Mouse (Mus musculus) Muller cell, postnatal 12 days (primary cell): ENCODE results near the gene Plagl1.
A peak's percentile ranks its signal among the peaks of the same experiment; 100 is the strongest.
"Not testable (repeated sequence)": the region's sequence is repeated elsewhere in the genome, so short reads cannot be mapped to it uniquely, and the experiment has no call there.

Experiments used
- DNase-seq: peaks from one replicate; pipeline ENCODE4 v3.0.0-alpha.2; 2015; ENCODE audit errors: inconsistent ontology term

Plagl1 gene

GRCm38 (mm10) chr10:13060021-13060668 lies at the start of gene Plagl1:
Gene Plagl1, plus strand, starts transcription at chr10:13060504.
- no peak for DNase-seq

- no peak for DNase-seq
Observed at GRCm38 (mm10) chr10:13014026-13014425, 46.3 kb upstream of the Plagl1 start.

- peak; percentile 65 for DNase-seq
Observed at GRCm38 (mm10) chr10:13016573-13016972, 43.7 kb upstream of the Plagl1 start.

GRCm38 (mm10) chr10:13018510-13018909 lies 41.8 kb upstream of the Plagl1 start:
- DNase-seq, result peak; percentile 17

- no peak for DNase-seq
Observed at GRCm38 (mm10) chr10:13019026-13019425, 41.3 kb upstream of the Plagl1 start.

- no peak for DNase-seq
Observed at GRCm38 (mm10) chr10:13022103-13022502, 38.2 kb upstream of the Plagl1 start.

- DNase-seq, result not testable (repeated sequence)
Observed at GRCm38 (mm10) chr10:13023985-13024384, 36.3 kb upstream of the Plagl1 start.

- DNase-seq, result no peak
Observed at GRCm38 (mm10) chr10:13027702-13028101, 32.6 kb upstream of the Plagl1 start.

- no peak for DNase-seq
Observed at GRCm38 (mm10) chr10:13028215-13028614, 32.1 kb upstream of the Plagl1 start.

GRCm38 (mm10) chr10:13029416-13029815 lies 30.9 kb upstream of the Plagl1 start:
- DNase-seq, result no peak

- no peak for DNase-seq
Observed at GRCm38 (mm10) chr10:13035270-13035669, 25.0 kb upstream of the Plagl1 start.

- no peak for DNase-seq
Observed at GRCm38 (mm10) chr10:13039637-13040174, 20.6 kb upstream of the Plagl1 start.

- DNase-seq, result no peak
Observed at GRCm38 (mm10) chr10:13044659-13045058, 15.6 kb upstream of the Plagl1 start.

GRCm38 (mm10) chr10:13047816-13048215 lies 12.5 kb upstream of the Plagl1 start:
- no peak for DNase-seq

- DNase-seq, result no peak
Observed at GRCm38 (mm10) chr10:13056863-13057381, 3.4 kb upstream of the Plagl1 start.

GRCm38 (mm10) chr10:13060821-13061671 lies 742 bp downstream of the Plagl1 start:
- DNase-seq, result no peak

- DNase-seq, result no peak
Observed at GRCm38 (mm10) chr10:13062373-13062772, 2.1 kb downstream of the Plagl1 start.

- no peak for DNase-seq
Observed at GRCm38 (mm10) chr10:13063457-13063856, 3.2 kb downstream of the Plagl1 start.

GRCm38 (mm10) chr10:13065129-13065752 lies 4.9 kb downstream of the Plagl1 start:
- no peak for DNase-seq

- no peak for DNase-seq
Observed at GRCm38 (mm10) chr10:13071031-13071430, 10.7 kb downstream of the Plagl1 start.

GRCm38 (mm10) chr10:13076807-13077532 lies 16.7 kb downstream of the Plagl1 start:
- DNase-seq, result no peak
